Mouse (Mus musculus) erythroblast, embryonic 14.5 days (primary cell): ENCODE data around the gene 6030468B19Rik.

ENCODE experiments used
- GATA1 ChIP-seq: IDR thresholded peaks from 2 replicates; pipeline ENCODE4 v1.6.1; 2012; ENCODE audit warnings: low read length, inconsistent platforms, mixed read lengths
- TAL1 ChIP-seq: IDR thresholded peaks from 3 replicates; pipeline ENCODE4 v1.6.1; 2012; ENCODE audit warnings: low read length, inconsistent platforms, mixed read lengths

GRCm38 (mm10) chr11:117834086-117834485 lies 36.6 kb downstream of the 6030468B19Rik start:
- TF ChIP-seq GATA1: no peak
- no peak for TF ChIP-seq TAL1
